Mouse (Mus musculus) kidney, postnatal 36 days (tissue): Measurements from ENCODE around the gene Olfr568.
A peak's percentile ranks its signal among the peaks of the same experiment; 100 is the strongest.

Experiments
- DNase-seq, 2 experiments: peaks; one replicate each; pipeline ENCODE4 v3.0.0; 2021 to 2022; ENCODE audit warnings: mixed read lengths in 2 of 2

The Olfr568 gene

DNA sequence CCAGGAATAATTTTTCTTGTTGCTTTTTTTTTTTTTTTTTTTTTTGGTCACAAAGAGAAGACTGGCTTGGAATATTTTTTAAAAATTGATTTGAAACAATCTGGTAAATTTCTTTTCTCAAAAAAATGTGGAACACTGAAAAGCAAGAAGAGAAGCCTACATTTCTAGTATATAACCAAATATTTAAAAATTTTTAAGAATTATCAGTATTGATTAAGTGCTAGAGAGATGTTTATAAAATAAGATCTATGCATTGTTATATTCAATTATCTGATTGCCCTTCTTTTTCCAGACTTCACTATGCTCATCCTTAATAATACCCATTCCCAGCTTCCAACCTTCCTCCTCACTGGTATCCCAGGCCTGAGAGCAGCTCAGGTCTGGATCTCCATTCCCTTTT is at the start of gene Olfr568:
Gene Olfr568 (plus strand): TSS at position 301 of the 400 bp plus-strand sequence.
- no peak for DNase-seq

DNA sequence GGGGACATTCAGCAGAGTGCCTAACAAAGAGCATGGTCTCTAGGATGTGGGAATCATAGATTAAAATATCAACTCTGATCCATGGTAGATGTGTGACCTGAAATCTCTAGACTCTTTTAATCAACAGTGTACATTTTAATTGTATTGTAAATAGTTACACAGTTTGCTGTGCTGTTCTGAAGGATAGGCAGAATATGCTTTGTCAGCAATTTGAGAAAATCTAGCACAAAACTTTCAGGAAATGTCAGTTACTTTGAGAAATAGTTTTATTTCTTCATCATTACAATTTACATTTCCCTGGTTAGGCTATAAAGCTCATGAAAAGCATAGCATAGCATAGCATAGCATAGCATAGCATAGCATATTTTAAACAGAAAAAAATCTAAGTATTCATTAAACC is 21.1 kb upstream of the Olfr568 start:
- no peak for DNase-seq

DNA sequence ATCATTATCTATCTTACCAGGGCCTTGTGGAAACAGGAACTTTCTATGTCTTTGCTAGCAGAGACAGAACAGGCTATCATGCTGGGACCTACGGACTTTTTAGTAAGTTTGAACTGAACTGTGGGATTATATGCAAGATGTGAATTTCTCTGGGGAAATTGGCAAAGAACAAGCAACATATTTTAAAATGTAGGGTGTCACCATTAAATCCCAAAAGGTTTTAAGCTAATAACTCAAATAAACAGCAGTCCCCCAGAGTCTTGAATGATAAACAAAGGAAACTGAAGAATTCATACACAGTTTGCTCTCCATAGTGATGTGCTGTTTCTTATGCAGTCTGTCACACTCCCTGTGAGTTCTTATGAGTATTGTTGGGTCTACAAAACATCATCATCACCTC is 18.3 kb upstream of the Olfr568 start, which contains the start of gene Olfr566:
Gene Olfr566 (minus strand): TSS at position 101 of the 400 bp plus-strand sequence.
- DNase-seq: no peak

DNA sequence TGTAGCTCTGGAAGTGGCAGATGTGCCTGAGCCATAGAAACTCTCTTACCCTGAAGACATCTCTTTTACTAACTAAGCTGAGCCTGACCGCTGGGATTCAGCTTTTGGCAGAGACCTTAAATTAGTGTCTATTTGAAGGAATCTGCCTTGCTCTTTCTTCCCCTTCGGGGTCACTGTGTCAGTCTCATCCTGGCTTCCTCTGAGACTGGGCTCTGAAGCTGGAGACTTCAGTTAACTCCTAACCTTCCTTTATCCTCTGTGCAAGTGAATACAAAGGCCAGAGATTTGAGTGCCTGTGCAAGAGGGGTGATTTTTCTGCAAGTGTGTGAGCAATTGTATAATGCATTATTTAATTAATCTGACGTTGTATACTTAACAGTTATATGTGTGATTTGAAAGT is 13.9 kb downstream of the Olfr568 start, which contains the start of gene Olfr569:
Gene Olfr569 (minus strand): TSS at position 101 of the 400 bp plus-strand sequence.
- no peak for DNase-seq

DNA sequence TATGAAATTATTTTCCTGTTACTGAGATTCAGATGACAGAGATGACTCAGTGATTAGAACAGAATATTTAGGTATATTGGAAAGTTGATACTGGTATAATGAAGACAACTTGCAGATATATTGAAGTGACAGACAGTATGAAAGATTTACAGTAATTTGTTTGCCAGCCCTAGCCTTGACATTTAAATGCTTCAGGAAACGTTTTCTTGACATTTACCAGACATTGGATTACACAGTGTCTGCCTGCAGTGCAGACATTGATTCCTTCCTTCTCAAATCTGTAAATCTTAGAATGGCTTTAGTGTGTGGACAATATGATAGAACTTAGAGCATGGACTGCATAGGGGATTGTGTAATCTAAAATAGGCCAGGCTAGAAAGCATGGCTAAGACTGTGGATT is 38.3 kb downstream of the Olfr568 start:
- DNase-seq: no peak

DNA sequence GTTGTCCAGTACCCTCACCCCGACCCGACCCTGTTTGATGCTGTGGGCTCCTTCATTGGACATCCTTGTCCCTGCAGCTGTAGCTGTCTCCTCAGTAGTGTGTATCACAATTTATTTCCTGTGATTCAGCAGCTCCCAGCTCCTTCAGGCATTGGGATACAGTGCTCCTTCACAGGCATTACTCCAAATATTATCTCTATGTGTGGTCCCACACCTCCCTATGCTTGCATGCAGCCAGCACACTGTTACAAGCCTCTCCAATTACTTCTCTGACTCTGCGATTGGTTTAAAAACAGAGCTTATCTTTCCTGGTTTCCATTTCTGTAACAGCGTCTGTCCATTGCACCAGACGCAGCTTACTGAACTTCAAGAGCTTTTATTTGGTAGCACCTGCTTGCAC is 39.5 kb downstream of the Olfr568 start:
- DNase-seq: no peak

DNA sequence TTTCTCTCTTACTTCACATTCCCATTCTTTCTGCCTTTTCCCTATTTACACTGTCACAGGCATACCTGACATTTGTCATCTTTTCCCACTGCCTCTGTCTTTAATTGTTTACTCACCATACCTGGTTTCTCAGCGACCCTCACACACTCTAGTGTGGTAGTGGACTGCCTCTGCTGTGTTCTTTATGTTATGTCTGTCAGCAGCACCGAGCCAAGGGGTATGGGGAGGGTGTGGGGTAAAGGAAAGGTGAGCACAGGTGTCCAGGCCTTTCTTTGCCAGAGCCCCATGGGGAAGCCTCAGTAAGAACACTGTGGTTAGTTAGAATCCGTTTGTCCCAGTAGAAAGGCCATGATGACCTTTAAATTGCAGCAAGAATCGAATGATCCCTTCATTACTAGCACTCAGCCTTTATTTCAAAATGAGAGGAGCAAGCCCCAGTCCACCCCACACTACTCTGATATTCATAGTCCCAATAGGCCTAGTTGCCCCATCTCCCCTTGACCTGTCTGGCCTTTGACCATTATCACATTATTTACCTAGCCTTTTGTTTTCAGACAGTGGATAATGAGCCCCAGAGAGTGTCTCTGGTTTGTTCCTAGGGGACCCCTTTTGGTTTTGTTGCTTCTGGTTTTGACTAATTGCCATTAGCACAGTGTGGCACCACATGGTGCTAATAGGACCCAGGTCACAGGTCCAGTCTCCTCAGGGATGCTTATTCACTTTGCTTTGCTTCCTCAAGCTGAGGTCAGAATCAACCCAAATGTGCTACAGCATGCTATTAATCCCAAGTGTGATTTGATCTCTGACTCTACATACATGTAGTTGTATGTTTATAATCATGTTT is 40.3 kb downstream of the Olfr568 start, which contains the start of gene Olfr571:
Gene Olfr571 (minus strand): TSS at position 505 of the 844 bp plus-strand sequence.
- no peak for DNase-seq

DNA sequence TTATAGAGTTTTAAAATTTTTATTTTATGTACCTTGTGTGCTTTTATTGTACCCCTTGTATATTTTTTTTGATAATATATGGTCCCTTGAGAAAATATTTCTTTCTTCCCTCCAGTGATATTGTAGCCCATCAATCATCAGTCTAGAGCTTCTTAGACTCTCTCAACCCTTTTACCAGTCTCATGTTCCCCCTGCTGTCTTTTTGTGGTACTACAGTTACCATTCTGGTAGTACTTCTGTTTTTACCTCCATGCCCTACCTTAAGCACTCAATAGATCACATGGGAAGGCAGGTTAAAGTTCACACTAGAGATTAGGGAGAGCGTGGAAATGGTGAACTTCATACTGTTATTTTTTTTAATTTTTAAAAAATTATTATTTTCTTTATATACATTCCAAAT is 42.7 kb downstream of the Olfr568 start:
- peak; percentile 17 to 30 for DNase-seq

DNA sequence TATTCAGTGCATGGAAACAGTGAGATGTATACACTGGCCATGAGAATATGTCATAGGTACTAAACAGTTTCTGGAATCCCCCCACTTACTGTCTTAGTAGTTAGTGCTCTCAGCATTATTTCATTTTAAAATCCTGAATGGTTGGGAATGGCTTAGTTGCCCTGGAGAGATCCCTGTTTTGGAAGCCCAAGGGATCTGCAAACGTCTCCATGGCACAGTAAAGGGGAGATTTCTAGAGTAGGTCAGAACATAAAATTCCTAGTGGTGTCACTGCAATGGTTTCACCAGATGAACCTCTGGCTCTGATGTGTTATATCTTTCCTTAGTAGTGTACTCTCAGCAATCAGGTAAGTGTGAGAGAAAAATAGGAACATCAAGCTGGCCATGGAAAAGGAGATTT is 47.2 kb downstream of the Olfr568 start, which contains the start of gene Olfr572:
Gene Olfr572 (plus strand): TSS at position 301 of the 400 bp plus-strand sequence.
- no peak for DNase-seq

DNA sequence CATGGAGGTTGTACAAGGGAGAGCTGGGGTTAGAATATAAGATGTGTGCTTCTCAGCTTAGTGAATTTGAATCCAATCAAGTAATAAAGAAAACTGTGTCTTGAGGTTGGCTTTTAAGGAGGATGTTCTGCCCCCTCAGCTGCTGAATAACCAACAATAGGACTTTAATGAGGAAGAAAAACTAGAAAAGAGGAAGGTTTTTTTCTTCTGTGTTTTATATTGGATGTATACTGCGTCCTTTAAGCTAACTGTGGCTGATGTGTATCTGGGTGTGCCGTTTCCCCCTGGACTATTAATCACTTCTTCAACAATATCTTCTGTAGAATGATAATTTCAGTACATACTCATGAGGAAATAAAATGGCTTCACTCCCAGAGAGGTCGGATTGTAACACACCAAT is 50.2 kb downstream of the Olfr568 start:
- DNase-seq: no peak
